Mouse (Mus musculus) megakaryocyte, embryonic 14.5 days (primary cell): ENCODE data around the gene Styx. TPM values are rescaled to one million over a fixed set of nuclear protein-coding genes. Genes with fewer than 3 reads are reported as not detected.

Source experiments
- H3K27me3 ChIP-seq: replicated peaks from 2 replicates; pipeline ENCODE3; 2012; ENCODE audit warnings: inconsistent platforms
- H3K36me3 ChIP-seq: replicated peaks from 2 replicates; pipeline ENCODE3; 2012; ENCODE audit warnings: low read length, inconsistent platforms, mixed read lengths
- H3K4me1 ChIP-seq: 2 replicates; pipeline ENCODE4 v1.6.1; 2012; ENCODE audit warnings: inconsistent platforms
- H3K4me3 ChIP-seq: replicated peaks from 2 replicates; pipeline ENCODE3; 2012; ENCODE audit warnings: moderate library complexity, mild to moderate bottlenecking, inconsistent platforms
- H3K9me3 ChIP-seq: 2 replicates; pipeline ENCODE4 v1.6.1; 2012; ENCODE audit warnings: inconsistent platforms
- FLI1 ChIP-seq: IDR thresholded peaks from 2 replicates; pipeline ENCODE4 v1.6.1; 2012; ENCODE audit warnings: low read length, inconsistent platforms, mixed read lengths
- GATA1 ChIP-seq: IDR thresholded peaks from 3 replicates; pipeline ENCODE4 v1.6.1; 2012; ENCODE audit warnings: mixed read lengths, low read length, inconsistent platforms, borderline replicate concordance
- polyA plus RNA-seq: library from polyadenylated mRNA; stranded (reverse); fragments of >175 nt; gene quantifications from 2 replicates; pipeline ENCODE4 v1.2.3, GENCODE M21; 2012; ENCODE audit warnings: low replicate concordance; ENCODE audit not compliant: insufficient read depth

Styx gene
- polyA plus RNA-seq, 1 experiment: 46.9 TPM

DNA sequence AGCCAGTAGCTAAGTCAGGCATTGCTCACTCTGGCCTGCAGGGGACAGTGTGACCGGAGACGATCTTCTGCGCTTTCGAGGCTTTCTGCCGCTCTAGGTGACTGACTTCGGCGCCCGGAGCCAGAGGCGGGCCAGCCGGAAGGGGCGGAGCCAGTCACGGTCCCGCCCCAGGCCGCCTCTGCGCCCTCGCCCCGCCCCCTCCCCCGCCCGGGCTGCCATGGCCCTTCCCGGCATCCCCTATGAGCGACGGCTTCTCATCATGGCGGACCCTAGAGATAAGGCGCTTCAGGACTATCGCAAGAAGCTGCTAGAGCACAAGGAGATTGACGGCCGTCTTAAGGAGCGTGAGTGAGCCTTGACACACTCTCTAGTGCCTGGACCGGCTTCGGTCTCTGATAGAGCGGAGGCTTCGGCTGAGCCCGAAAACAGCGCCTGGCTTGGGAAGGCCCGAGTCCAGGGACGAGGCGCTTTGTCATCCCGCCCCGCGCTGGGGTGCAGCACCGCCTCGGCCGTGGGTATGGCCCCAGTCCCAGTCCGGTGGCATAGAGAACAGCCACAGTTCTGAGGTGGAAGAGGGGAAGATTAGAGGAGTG, 21.2 kb upstream of the Styx start, which contains the start of gene Psmc6:
TSS of gene Psmc6 (plus strand) at position 200 of the 593 bp plus-strand sequence.
- peak; percentile 48; the same call in 2 of the 3 replicates for TF ChIP-seq GATA1
- TF ChIP-seq FLI1: no peak
- peaks cover 38% of the 10 kb centered on the region for H3K4me1 ChIP-seq
- no peaks in the 10 kb centered on the region for H3K27me3 ChIP-seq
- peaks cover 33% of the 10 kb centered on the region for H3K36me3 ChIP-seq
- peak within 1 kb of the TSS; percentile 99 for H3K4me3 ChIP-seq
- no peaks in the 10 kb centered on the region for H3K9me3 ChIP-seq

DNA sequence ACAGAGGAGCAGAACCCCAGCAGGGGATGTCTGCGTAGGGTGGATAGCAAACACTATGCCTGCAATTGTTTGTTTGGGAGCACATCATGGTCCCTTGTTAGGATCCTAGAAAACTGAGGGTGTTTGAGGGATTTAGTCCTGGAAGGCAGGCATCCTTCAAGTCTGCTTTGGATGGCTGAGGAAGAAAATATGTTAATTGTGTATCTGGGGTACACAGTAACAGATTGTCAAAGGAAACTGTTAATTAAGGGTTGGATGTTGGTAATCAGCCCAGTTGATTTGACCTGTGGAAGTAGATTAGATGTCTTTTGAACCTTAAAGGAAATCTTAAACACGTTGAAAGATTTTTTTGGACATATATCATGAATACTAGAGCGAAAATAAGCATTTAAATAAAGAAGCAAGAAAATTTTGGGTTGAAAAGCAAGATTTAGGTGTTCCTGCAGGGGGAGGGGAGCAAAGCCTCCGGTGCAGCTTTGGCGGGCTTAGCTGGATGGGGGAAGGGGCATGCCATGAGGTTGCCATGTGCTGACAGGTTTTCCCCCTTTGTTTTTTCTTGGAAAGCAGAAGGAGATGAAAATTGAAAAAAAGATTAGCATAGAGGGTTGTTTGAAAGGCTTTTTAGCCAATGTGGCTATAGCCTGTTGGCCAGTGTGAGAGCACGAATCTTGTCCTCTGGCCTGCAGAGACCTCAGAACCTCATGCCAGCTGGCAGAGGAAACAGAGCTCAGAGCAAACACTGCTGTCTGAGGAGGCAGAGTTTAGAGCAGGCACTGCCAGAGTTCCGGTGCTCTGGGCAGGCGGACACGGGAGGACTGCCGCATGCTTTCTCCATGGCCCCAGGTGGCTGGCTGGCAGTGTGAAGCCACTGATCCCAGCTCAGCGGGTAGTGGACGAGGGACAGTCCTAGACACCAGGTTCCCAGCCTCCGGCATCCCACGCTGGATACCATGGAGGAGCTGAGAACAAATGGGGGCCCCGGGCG, 13.6 kb downstream of the Styx start:
- Histone ChIP-seq H3K27me3 (no peaks in the 10 kb centered on the region), H3K9me3 (peaks cover 3% of the 10 kb centered on the region), H3K4me1 (0 out of 2 replicates have a peak, but pooled peaks cover 3% of the 10 kb centered on the region), H3K36me3 (peaks cover 37% of the 10 kb centered on the region), H3K4me3 (no peak overlapping the region)
- TF ChIP-seq FLI1 (no peak), GATA1 (no peak)

GRCm38 (mm10) chr14:45365196-45365587, 14.3 kb downstream of the Styx start:
- Histone ChIP-seq H3K27me3 (no peaks in the 10 kb centered on the region), H3K4me1 (0 out of 2 replicates have a peak, but pooled peaks cover 3% of the 10 kb centered on the region), H3K4me3 (no peak overlapping the region), H3K9me3 (peaks cover 8% of the 10 kb centered on the region), H3K36me3 (peaks cover 42% of the 10 kb centered on the region)
- TF ChIP-seq FLI1 (no peak), GATA1 (no peak)

- Histone ChIP-seq H3K27me3 (no peaks in the 10 kb centered on the region), H3K4me1 (no peaks in the 10 kb centered on the region), H3K36me3 (peaks cover 48% of the 10 kb centered on the region), H3K9me3 (no peaks in the 10 kb centered on the region), H3K4me3 (no peak overlapping the region)
- TF ChIP-seq FLI1 (no peak), GATA1 (no peak)
These were observed 27.9 kb downstream of the Styx start for GRCm38 (mm10) chr14:45378771-45379170.

DNA sequence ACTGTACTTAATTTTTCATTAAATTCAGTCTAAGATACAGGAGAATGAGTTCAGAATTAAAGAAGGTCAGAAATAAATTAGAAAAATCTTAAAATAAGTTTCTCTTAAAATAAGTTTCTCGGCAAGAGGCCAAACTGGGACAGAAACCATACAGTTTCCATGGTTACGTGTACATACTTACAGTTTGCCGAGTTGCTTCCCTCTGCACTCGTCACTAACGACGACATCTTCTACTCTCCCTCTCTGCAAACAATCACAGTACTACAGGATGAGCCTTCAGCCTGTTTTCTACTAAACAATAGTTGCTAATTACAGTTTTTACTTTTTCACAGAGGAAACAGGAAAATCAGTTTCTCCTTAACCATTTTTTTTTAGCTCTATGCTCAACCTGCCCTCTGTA, 29.9 kb downstream of the Styx start:
- Histone ChIP-seq H3K27me3 (no peaks in the 10 kb centered on the region), H3K36me3 (peaks cover 51% of the 10 kb centered on the region), H3K4me3 (no peak overlapping the region), H3K9me3 (no peaks in the 10 kb centered on the region), H3K4me1 (no peaks in the 10 kb centered on the region; the same call in 1 of the 2 replicates)
- TF ChIP-seq FLI1 (no peak), GATA1 (no peak)

DNA sequence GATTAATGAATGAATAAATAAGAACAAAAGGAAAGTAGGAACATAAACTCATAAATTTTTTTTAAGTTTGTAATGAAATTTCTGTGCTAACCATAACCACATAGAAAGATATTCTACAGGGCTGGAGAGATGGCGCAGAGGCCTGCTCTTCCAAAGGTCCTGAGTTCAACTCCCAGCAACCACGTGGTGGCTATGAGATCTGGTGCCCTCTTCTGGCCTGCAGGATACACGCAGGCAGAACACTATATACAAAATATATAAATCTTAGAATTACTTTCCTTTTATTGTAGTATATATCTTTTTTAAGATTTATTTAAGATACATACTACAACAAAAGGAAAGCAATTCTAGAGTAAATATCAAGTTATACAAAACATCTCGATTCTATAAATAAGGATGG, 32.0 kb downstream of the Styx start:
- no peaks in the 10 kb centered on the region for H3K9me3 ChIP-seq
- no peak overlapping the region for H3K4me3 ChIP-seq
- H3K27me3 ChIP-seq: no peaks in the 10 kb centered on the region
- peaks cover 51% of the 10 kb centered on the region for H3K36me3 ChIP-seq
- no peak for TF ChIP-seq GATA1
- TF ChIP-seq FLI1: no peak
- H3K4me1 ChIP-seq: peaks cover 19% of the 10 kb centered on the region

DNA sequence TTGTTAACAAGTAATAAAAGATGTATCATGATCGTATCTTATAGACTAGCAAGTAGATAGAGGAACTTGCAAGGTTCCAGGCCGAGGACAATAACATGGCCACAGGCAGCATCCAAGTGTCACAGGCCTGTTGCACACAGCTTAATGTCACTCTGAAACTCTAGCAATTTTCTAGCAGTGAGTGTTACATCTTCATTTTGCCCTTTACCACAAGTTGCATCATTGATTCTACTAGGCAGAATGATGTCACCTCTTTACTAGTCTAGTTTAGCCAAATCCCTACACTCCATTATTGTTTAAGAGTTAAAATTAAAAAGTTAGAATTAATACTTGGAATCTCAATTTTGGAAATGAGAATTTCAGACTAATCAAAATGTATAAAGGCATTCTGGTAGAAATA, 34.7 kb downstream of the Styx start:
- H3K4me3 ChIP-seq: no peak overlapping the region
- TF ChIP-seq FLI1 (no peak), GATA1 (no peak)
- H3K9me3 ChIP-seq: no peaks in the 10 kb centered on the region
- H3K4me1 ChIP-seq: peaks cover 26% of the 10 kb centered on the region
- no peaks in the 10 kb centered on the region for H3K27me3 ChIP-seq
- H3K36me3 ChIP-seq: peaks cover 29% of the 10 kb centered on the region

GRCm38 (mm10) chr14:45387480-45387879, 36.6 kb downstream of the Styx start:
- Histone ChIP-seq H3K36me3 (peaks cover 10% of the 10 kb centered on the region), H3K4me1 (peaks cover 26% of the 10 kb centered on the region), H3K4me3 (peak overlapping the region; percentile 95), H3K9me3 (no peaks in the 10 kb centered on the region), H3K27me3 (no peaks in the 10 kb centered on the region)
- TF ChIP-seq GATA1: no peak
- no peak for TF ChIP-seq FLI1

DNA sequence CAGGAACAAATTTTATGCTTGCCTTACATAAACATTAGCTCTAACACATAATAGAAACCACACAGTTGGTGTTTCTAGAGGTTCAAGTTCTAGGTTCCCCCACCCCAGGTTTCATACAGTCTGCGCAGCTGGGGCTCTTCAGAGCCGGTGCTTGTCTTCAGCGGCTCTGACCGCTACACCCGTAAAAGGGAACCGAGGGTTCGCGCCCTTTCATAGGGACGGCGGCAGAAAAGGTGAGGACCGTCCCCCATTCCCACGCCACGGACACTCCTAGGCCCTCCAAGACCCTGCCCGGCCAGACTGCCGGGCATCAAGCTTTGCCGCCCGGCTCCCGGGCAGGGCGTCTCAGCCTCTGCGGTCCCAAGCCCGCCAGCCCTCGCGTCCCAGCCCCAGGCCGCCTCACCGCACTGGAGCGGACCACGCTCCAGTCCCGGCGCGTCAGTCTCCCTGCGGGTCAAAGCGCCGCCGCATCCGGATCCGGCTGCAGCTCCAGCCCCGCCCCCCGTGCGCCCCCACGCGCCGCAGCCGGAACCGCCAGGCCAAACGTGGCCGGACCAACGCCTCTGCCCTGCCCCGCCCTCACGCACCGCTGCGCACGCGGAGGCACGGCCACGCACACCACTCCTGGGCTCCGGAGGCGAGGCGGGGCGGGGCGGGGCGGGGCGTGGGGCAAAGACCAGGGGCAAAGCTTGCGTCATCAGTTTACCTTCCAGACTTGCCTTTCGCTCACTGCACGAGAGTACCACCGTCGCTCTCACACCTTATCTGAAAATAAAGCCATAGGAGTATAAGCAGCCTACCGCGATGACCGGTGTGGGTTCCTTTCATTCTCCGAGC, 37.7 kb downstream of the Styx start:
- TF ChIP-seq GATA1 (no peak), FLI1 (no peak)

More for the DNA sequence above, 37.7 kb downstream of the Styx start:
- Histone ChIP-seq H3K9me3 (no peaks in the 10 kb centered on the region), H3K4me1 (peaks cover 26% of the 10 kb centered on the region), H3K36me3 (peaks cover 4% of the 10 kb centered on the region), H3K27me3 (no peaks in the 10 kb centered on the region), H3K4me3 (peak overlapping the region; percentile 95)
